Mouse (Mus musculus) neural tube, embryonic 10.5 days (tissue): ENCODE results near the gene 5031410I06Rik.
"Not testable (repeated sequence)": the region's sequence is repeated elsewhere in the genome, so short reads cannot be mapped to it uniquely, and the experiment has no call there.

Experiments
- DNase-seq: peaks from one replicate; pipeline ENCODE4 v3.0.0-alpha.2; 2017; ENCODE audit warnings: low spot score; ENCODE audit errors: extremely low spot score

Gene 5031410I06Rik

GRCm38 (mm10) chr5:26105262-26105661 is at the start of gene 5031410I06Rik:
5031410I06Rik (minus strand) TSS chr5:26105362.
- DNase-seq = not testable (repeated sequence)

DNA sequence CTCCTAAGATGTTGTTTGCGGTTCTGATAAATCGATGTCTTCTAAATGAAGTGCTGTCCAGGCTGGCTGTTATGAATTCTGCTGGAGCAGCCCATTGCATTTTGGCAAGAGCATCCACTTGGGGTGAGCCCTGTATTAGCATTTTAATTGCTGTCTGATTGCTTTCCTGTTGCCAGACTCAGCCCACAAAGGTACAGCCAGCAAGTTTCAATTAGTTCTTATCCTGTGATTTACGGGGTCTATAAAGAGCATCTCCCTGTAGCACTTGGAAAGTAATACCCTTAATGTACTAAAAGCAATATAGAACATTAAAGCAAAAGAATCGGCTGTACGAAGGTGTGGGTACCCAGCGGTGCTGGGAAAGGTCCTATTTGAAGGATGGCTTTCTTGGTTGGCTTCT is 37.7 kb upstream of the 5031410I06Rik start:
- no peak for DNase-seq

- not testable (repeated sequence) for DNase-seq
Observed at GRCm38 (mm10) chr5:26121321-26121720, 16.2 kb upstream of the 5031410I06Rik start, which contains the start of gene Gm10220. Gm10220 (minus strand) TSS chr5:26121421.

DNA sequence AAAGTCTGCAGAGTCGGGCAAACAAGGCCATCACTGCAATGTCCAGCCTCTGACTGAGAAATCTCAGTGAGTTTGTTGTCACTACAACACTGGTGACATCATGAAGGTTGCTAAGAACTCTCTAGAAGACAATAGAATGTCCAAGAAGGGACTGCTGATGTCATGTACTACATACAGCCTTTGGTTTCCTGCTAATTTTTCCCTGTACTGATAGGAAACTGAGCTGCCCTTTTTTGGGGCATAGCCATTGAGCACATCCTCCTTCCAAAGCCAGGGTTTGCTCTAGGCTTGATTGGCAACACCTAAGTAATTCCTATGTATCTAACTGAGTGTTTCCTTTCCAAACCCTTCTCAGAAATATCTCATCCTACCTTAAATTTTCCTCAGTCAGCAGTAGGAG is 16.0 kb downstream of the 5031410I06Rik start, which contains the start of gene Gm10471:
TSS of gene Gm10471 (minus strand) at position 101 of the 400 bp plus-strand sequence.
- not testable (repeated sequence) for DNase-seq

DNA sequence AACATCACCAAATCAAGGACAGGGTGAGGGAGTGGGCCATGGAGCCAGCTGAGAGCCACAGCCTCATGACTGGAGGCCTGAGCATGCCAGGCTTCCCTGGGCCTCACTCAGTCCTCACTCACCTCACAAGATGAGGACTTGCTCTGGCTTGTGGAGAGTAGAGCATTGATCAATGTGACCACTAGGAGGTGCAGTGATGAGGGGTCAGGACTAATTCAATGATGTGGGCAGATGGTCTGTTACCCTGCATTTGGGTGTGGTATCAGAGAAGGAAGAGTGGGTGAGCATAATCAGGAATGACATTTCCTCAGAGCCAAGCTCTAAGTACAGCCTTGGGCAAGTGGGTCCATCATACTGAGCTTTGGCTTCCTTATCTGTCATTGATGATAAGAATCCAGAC is 26.1 kb downstream of the 5031410I06Rik start:
- not testable (repeated sequence) for DNase-seq

GRCm38 (mm10) chr5:26070716-26071115 is 34.4 kb downstream of the 5031410I06Rik start:
- no peak for DNase-seq

DNA sequence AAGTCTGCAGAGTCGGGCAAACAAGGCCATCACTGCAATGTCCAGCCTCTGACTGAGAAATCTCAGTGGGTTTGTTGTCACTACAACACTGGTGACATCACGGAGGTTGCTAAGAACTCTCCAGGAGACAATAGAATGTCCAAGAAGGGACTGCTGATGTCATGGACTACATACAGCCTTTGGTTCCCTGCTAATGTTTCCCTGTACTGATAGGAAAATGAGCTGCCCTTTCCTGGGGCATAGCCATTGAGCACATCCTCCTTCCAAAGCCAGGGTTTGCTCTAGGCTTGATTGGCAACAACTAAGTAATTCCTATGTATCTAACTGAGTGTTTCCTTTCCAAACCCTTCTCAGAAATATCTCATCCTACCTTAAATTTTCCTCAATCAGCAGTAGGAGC is 46.7 kb downstream of the 5031410I06Rik start, which contains the start of gene Gm7347:
TSS of gene Gm7347 (minus strand) at position 101 of the 400 bp plus-strand sequence.
- not testable (repeated sequence) for DNase-seq
